ENCODE assay signal across 19 mouse cellular contexts in genomic region chr8:12485326-12485725, GRCm38 (mm10).
A peak's percentile ranks its signal among the peaks of the same experiment; 100 is the strongest.
DNase-seq lines count a peak whose midpoint lies in the region; ATAC-seq lines count a peak whose summit lies in the region.
"Had no signal": no experiment of that assay in that cellular context is flagged by ENCODE, and none has a peak within 500 bp of the region (broad histone marks: within the 10 kb centered on the region; RNA-seq: fewer than 3 reads in every experiment).

No protein-coding gene starts in this region.

- peaks cover 38% of the 10 kb centered on the region for H3K4me1 ChIP-seq in forebrain, embryonic 15.5 days
- peaks cover 29% of the 10 kb centered on the region for H3K4me1 ChIP-seq in forebrain, embryonic 14.5 days (ENCODE audit: control insufficient read depth, insufficient read depth, low read length)
- H3K4me1 ChIP-seq in midbrain, embryonic 13.5 days (replicated peaks), result peaks cover 35% of the 10 kb centered on the region
- H3K4me1 ChIP-seq in midbrain, embryonic 16.5 days (ENCODE audit: control insufficient read depth, insufficient read depth, low read length), result peaks cover 2% of the 10 kb centered on the region; the same call in 1 of the 2 replicates
- no peaks in the 10 kb centered on the region for H3K4me1 ChIP-seq in liver, embryonic 12.5 days
- H3K4me1 ChIP-seq: embryonic facial prominence, embryonic 15.5 days; heart, embryonic 12.5 days had no signal

- no peak overlapping the region for H3K9ac ChIP-seq in forebrain, embryonic 15.5 days (replicated peaks)
- no peak overlapping the region for H3K9ac ChIP-seq in forebrain, embryonic 14.5 days (ENCODE audit: low read length)
- H3K9ac ChIP-seq in midbrain, embryonic 13.5 days (replicated peaks), result no peak overlapping the region
- no peak overlapping the region for H3K9ac ChIP-seq in midbrain, embryonic 16.5 days (ENCODE audit: low read depth, low read length)
- H3K9ac ChIP-seq in liver, embryonic 12.5 days, result no peak overlapping the region
- H3K9ac ChIP-seq: embryonic facial prominence, embryonic 15.5 days; forebrain, embryonic 12.5 days; heart, embryonic 12.5 days; intestine, embryonic 15.5 days had no signal

- H3K27me3 ChIP-seq in forebrain, embryonic 15.5 days, result no peaks in the 10 kb centered on the region
- H3K27me3 ChIP-seq in forebrain, embryonic 14.5 days (replicated peaks; ENCODE audit: control insufficient read depth, insufficient read depth, low read length), result no peaks in the 10 kb centered on the region
- H3K27me3 ChIP-seq in midbrain, embryonic 13.5 days, result peaks cover 59% of the 10 kb centered on the region
- peaks cover 6% of the 10 kb centered on the region; the same call in 1 of the 2 replicates for H3K27me3 ChIP-seq in midbrain, embryonic 16.5 days (ENCODE audit: control insufficient read depth, insufficient read depth, low read depth, low read length)
- peaks cover 36% of the 10 kb centered on the region for H3K27me3 ChIP-seq in liver, embryonic 12.5 days (replicated peaks)

- H3K4me2 ChIP-seq in forebrain, embryonic 15.5 days (replicated peaks), result no peak overlapping the region
- no peak overlapping the region for H3K4me2 ChIP-seq in forebrain, embryonic 14.5 days (ENCODE audit: low read length)
- H3K4me2 ChIP-seq in midbrain, embryonic 13.5 days (replicated peaks), result no peak overlapping the region
- H3K4me2 ChIP-seq in midbrain, embryonic 16.5 days (ENCODE audit: low read length), result no peak overlapping the region
- no peak overlapping the region for H3K4me2 ChIP-seq in liver, embryonic 12.5 days
- H3K4me2 ChIP-seq: embryonic facial prominence, embryonic 15.5 days; forebrain, embryonic 12.5 days; heart, embryonic 12.5 days; intestine, embryonic 15.5 days had no signal

- H3K27ac ChIP-seq in forebrain, embryonic 15.5 days (replicated peaks), result peak overlapping the region; percentile 50; the same call in 1 of the 2 replicates
- H3K27ac ChIP-seq in forebrain, embryonic 14.5 days (ENCODE audit: low read depth, low read length), result no peak overlapping the region
- H3K27ac ChIP-seq in midbrain, embryonic 13.5 days, result peak overlapping the region; percentile 44; the same call in 1 of the 2 replicates
- no peak overlapping the region for H3K27ac ChIP-seq in midbrain, embryonic 16.5 days (ENCODE audit: low read length)
- H3K27ac ChIP-seq in liver, embryonic 12.5 days, result no peak overlapping the region
- H3K27ac ChIP-seq: embryonic facial prominence, embryonic 15.5 days; forebrain, embryonic 12.5 days; gastrocnemius, adult 2 months; intestine, embryonic 15.5 days had no signal

- 75% methylated on average over 7 of the region's 7 CpGs for WGBS in forebrain, embryonic 15.5 days
- WGBS in forebrain, embryonic 14.5 days, result 72% methylated on average over 7 of the region's 7 CpGs
- WGBS in midbrain, embryonic 13.5 days, result 82% methylated on average over 7 of the region's 7 CpGs
- 76% methylated on average over 7 of the region's 7 CpGs for WGBS in midbrain, embryonic 16.5 days
- 52% methylated on average over 7 of the region's 7 CpGs for WGBS in liver, embryonic 12.5 days (ENCODE audit: insufficient replicate concordance)

- no peak overlapping the region for H3K4me3 ChIP-seq in forebrain, embryonic 15.5 days
- H3K4me3 ChIP-seq in forebrain, embryonic 14.5 days (ENCODE audit: low read depth, low read length), result no peak overlapping the region
- no peak overlapping the region for H3K4me3 ChIP-seq in midbrain, embryonic 13.5 days (replicated peaks)
- H3K4me3 ChIP-seq in midbrain, embryonic 16.5 days (ENCODE audit: low read depth, low read length), result no peak overlapping the region
- no peak overlapping the region for H3K4me3 ChIP-seq in liver, embryonic 12.5 days
- H3K4me3 ChIP-seq: embryonic facial prominence, embryonic 15.5 days; erythroblast, embryonic 14.5 days; forebrain, embryonic 12.5 days; gastrocnemius, adult 2 months; heart, embryonic 12.5 days; intestine, embryonic 15.5 days had no signal

- no peak for ATAC-seq in forebrain, embryonic 15.5 days (replicated peaks)
- ATAC-seq in forebrain, embryonic 14.5 days, result no peak
- ATAC-seq in midbrain, embryonic 13.5 days, result no peak
- no peak for ATAC-seq in midbrain, embryonic 16.5 days
- ATAC-seq in liver, embryonic 12.5 days, result no peak
- ATAC-seq: intestine, embryonic 15.5 days; Patski had no signal

- no peak for DNase-seq in forebrain, embryonic 14.5 days (ENCODE audit: low spot score)
- peak; percentile 57 for DNase-seq in ES-CJ7 (ENCODE audit: low read depth, low spot score)
- DNase-seq in Muller cell, postnatal 12 days (ENCODE audit: inconsistent ontology term), result no peak
- DNase-seq: adrenal gland, adult 8-10 months; cerebellum, adult 8-10 months; cerebellum, postnatal 14 days; embryo, embryonic 11 days; gastrocnemius, adult 2 months; gastrocnemius, postnatal 25 days had no signal

- no peaks in the 10 kb centered on the region for H3K9me3 ChIP-seq in forebrain, embryonic 15.5 days
- no peaks in the 10 kb centered on the region for H3K9me3 ChIP-seq in forebrain, embryonic 14.5 days (replicated peaks; ENCODE audit: control insufficient read depth, low read length)
- no peaks in the 10 kb centered on the region for H3K9me3 ChIP-seq in midbrain, embryonic 13.5 days
- H3K9me3 ChIP-seq in midbrain, embryonic 16.5 days (replicated peaks; ENCODE audit: control insufficient read depth, low read length, poor library complexity, severe bottlenecking), result no peaks in the 10 kb centered on the region
- H3K9me3 ChIP-seq in liver, embryonic 12.5 days (replicated peaks), result no peaks in the 10 kb centered on the region
- H3K9me3 ChIP-seq: embryonic facial prominence, embryonic 15.5 days; forebrain, embryonic 12.5 days; heart, embryonic 12.5 days; intestine, embryonic 15.5 days had no signal

- H3K36me3 ChIP-seq in forebrain, embryonic 15.5 days, result no peaks in the 10 kb centered on the region
- H3K36me3 ChIP-seq in forebrain, embryonic 14.5 days (ENCODE audit: control insufficient read depth, insufficient read depth, low read length), result no peaks in the 10 kb centered on the region
- H3K36me3 ChIP-seq in midbrain, embryonic 13.5 days, result no peaks in the 10 kb centered on the region
- H3K36me3 ChIP-seq in midbrain, embryonic 16.5 days (ENCODE audit: control insufficient read depth, insufficient read depth, low read length), result no peaks in the 10 kb centered on the region
- no peaks in the 10 kb centered on the region for H3K36me3 ChIP-seq in liver, embryonic 12.5 days
- H3K36me3 ChIP-seq: embryonic facial prominence, embryonic 15.5 days; forebrain, embryonic 12.5 days; heart, embryonic 12.5 days; intestine, embryonic 15.5 days had no signal

Comparison
In these comparisons a context has a peak if more than half of its experiments do, and no peak if none do; other contexts are left out.
1. H3K27ac ChIP-seq: peak in forebrain, embryonic 15.5 days (single experiment) and midbrain, embryonic 13.5 days (single experiment); none in forebrain, embryonic 14.5 days (single experiment), midbrain, embryonic 16.5 days (single experiment) and liver, embryonic 12.5 days (single experiment).